9 mouse cellular contexts compared by ENCODE assay signal in the genomic region with DNA sequence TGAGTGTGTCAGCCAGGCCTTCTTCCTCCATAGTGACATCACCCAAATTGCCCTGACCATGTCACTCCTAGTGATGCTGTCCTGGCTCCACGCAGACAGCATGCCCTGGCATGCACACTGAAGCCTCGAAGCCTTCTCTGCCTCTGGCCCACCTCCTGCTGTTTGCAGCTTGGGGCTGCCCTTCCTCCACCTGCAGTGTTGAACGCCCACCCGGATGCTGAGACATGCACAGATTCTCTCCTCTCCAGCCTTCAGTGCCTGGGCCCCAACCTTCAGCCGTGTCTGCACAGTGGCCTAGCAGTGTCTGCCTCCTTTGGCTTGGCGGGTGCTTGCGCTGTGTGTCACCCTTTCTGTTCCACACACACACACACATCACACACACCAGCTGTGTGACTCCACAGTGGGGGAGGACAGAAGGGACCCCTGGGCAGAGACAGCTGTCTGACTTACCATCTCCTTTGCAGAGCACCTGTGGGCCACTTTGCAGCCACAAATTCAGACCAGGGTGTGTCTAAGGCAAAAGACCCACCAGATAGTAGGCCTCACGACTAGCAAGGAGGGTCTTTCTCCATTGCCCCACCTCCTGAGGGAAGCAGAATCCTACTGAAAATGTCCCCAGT. TPM values are rescaled to one million over a fixed set of nuclear protein-coding genes. Genes with fewer than 3 reads are reported as not detected.
DNase-seq lines count a peak whose midpoint lies in the region; ATAC-seq lines count a peak whose summit lies in the region.
"Had no signal": no experiment of that assay in that cellular context is flagged by ENCODE, and none has a peak within 500 bp of the region (broad histone marks: within the 10 kb centered on the region; RNA-seq: fewer than 3 reads in every experiment).

No protein-coding gene starts in this region.

- no peak overlapping the region for H3K4me2 ChIP-seq in kidney, embryonic 14.5 days (replicated peaks; ENCODE audit: low read depth, low read length)
- H3K4me2 ChIP-seq in hindbrain, embryonic 11.5 days (replicated peaks; ENCODE audit: low read depth, low read length): no peak overlapping the region
- no peak overlapping the region for H3K4me2 ChIP-seq in neural tube, embryonic 14.5 days (ENCODE audit: low read depth, low read length)
- H3K4me2 ChIP-seq: neural tube, embryonic 12.5 days had no signal

- H3K27me3 ChIP-seq in kidney, embryonic 14.5 days (ENCODE audit: control insufficient read depth, insufficient read depth, low read length): no peaks in the 10 kb centered on the region
- H3K27me3 ChIP-seq in hindbrain, embryonic 11.5 days (ENCODE audit: control insufficient read depth, insufficient read depth, low read length): peaks cover 2% of the 10 kb centered on the region; the same call in 1 of the 2 replicates
- no peaks in the 10 kb centered on the region for H3K27me3 ChIP-seq in neural tube, embryonic 14.5 days (ENCODE audit: control insufficient read depth, insufficient read depth, low read length)
- H3K27me3 ChIP-seq: neural tube, embryonic 12.5 days had no signal

- no peak overlapping the region for H3K4me3 ChIP-seq in kidney, embryonic 14.5 days (ENCODE audit: low read length)
- H3K4me3 ChIP-seq in hindbrain, embryonic 11.5 days (ENCODE audit: low read depth, low read length): no peak overlapping the region
- no peak overlapping the region for H3K4me3 ChIP-seq in neural tube, embryonic 14.5 days (ENCODE audit: low read depth, low read length)
- H3K4me3 ChIP-seq: neural tube, embryonic 12.5 days had no signal

- H3K9ac ChIP-seq in kidney, embryonic 14.5 days (ENCODE audit: low read depth, low read length): no peak overlapping the region
- H3K9ac ChIP-seq in hindbrain, embryonic 11.5 days (ENCODE audit: low read depth, low read length): 0 out of 2 replicates have a peak overlapping the region, but pooled peaks have one; percentile 7
- no peak overlapping the region; the same call in 1 of the 2 replicates for H3K9ac ChIP-seq in neural tube, embryonic 14.5 days (replicated peaks; ENCODE audit: low read depth, low read length)
- H3K9ac ChIP-seq: neural tube, embryonic 12.5 days had no signal

- 72% methylated on average over 8 of the region's 8 CpGs for WGBS in kidney, embryonic 14.5 days
- WGBS in hindbrain, embryonic 11.5 days: 72% methylated on average over 8 of the region's 8 CpGs
- WGBS in neural tube, embryonic 14.5 days: 66% methylated on average over 8 of the region's 8 CpGs

- H3K4me1 ChIP-seq in kidney, embryonic 14.5 days (ENCODE audit: control insufficient read depth, insufficient read depth, low read length): peaks cover 46% of the 10 kb centered on the region
- H3K4me1 ChIP-seq in hindbrain, embryonic 11.5 days (replicated peaks; ENCODE audit: control insufficient read depth, insufficient read depth, low read length): peaks cover 34% of the 10 kb centered on the region
- H3K4me1 ChIP-seq in neural tube, embryonic 14.5 days (ENCODE audit: control insufficient read depth, insufficient read depth, low read length): peaks cover 37% of the 10 kb centered on the region

- peaks cover 12% of the 10 kb centered on the region for H3K36me3 ChIP-seq in kidney, embryonic 14.5 days (ENCODE audit: control insufficient read depth, insufficient read depth, low read length)
- H3K36me3 ChIP-seq in hindbrain, embryonic 11.5 days (ENCODE audit: control insufficient read depth, insufficient read depth, low read length): no peaks in the 10 kb centered on the region
- H3K36me3 ChIP-seq in neural tube, embryonic 14.5 days (ENCODE audit: control insufficient read depth, insufficient read depth, low read length): no peaks in the 10 kb centered on the region

- no peak overlapping the region for H3K27ac ChIP-seq in kidney, embryonic 14.5 days (ENCODE audit: low read depth, low read length)
- peak overlapping the region; percentile 99 for H3K27ac ChIP-seq in hindbrain, embryonic 11.5 days (ENCODE audit: low read depth, low read length)
- H3K27ac ChIP-seq in neural tube, embryonic 14.5 days (ENCODE audit: low read depth, low read length): peak overlapping the region; percentile 39; the same call in 1 of the 2 replicates
- H3K27ac ChIP-seq: neural tube, embryonic 12.5 days had no signal

- H3K9me3 ChIP-seq in kidney, embryonic 14.5 days (ENCODE audit: control insufficient read depth, low read length): no peaks in the 10 kb centered on the region
- H3K9me3 ChIP-seq in hindbrain, embryonic 11.5 days (ENCODE audit: control insufficient read depth, low read length): no peaks in the 10 kb centered on the region
- H3K9me3 ChIP-seq in neural tube, embryonic 14.5 days (ENCODE audit: control insufficient read depth, low read length): no peaks in the 10 kb centered on the region
- H3K9me3 ChIP-seq: neural tube, embryonic 12.5 days had no signal

- ATAC-seq in kidney, embryonic 14.5 days (ENCODE audit: low FRiP score, low TSS enrichment): no peak
- ATAC-seq in hindbrain, embryonic 11.5 days (ENCODE audit: low FRiP score): no peak
- ATAC-seq in neural tube, embryonic 14.5 days (ENCODE audit: low read depth): no peak

- peak; percentile 46 for DNase-seq in kidney, postnatal 10 days
- peak; percentile 48 for DNase-seq in R1 (ENCODE audit: low read depth, low spot score)
- DNase-seq in hindbrain, embryonic 11.5 days (ENCODE audit: low spot score): no peak
- DNase-seq in gastrocnemius, postnatal 4 days (ENCODE audit: low spot score in 2 of 2): no peak
- DNase-seq in layer of hippocampus, adult 9-11 months: no peak
- DNase-seq in spleen, postnatal 14 days (ENCODE audit: low spot score in 2 of 2): no peak

RNA-seq across cellular contexts. Expression of gene Dnajb12, which starts 22.7 kb away (rescaled TPM):
- 24.6 and 36.0 TPM in 2 replicates for polyA plus RNA-seq in kidney, embryonic 14.5 days (2014; fragmentation: Nextera tagmentation; extraction: Ambion mirVana)
- polyA plus RNA-seq in hindbrain, embryonic 11.5 days (2014; fragmentation: Nextera tagmentation; extraction: Ambion mirVana): 22.0 and 22.6 TPM in 2 replicates
- 22.5 and 23.0 TPM in 2 replicates for polyA plus RNA-seq in neural tube, embryonic 14.5 days (2014; fragmentation: Nextera tagmentation; extraction: Ambion mirVana)
- 10 to 100 TPM; 45.0 to 51.3 TPM for total RNA-seq in gastrocnemius, postnatal 4 days (2021)

RNA-seq across cellular contexts. Expression of gene Ddit4, which starts 49.5 kb away (rescaled TPM):
- 1.8 and 2.9 TPM in 2 replicates for polyA plus RNA-seq in kidney, embryonic 14.5 days (2014; fragmentation: Nextera tagmentation; extraction: Ambion mirVana)
- polyA plus RNA-seq in hindbrain, embryonic 11.5 days (2014; fragmentation: Nextera tagmentation; extraction: Ambion mirVana): 4.6 and 5.5 TPM in 2 replicates
- 4.2 and 6.5 TPM in 2 replicates for polyA plus RNA-seq in neural tube, embryonic 14.5 days (2014; fragmentation: Nextera tagmentation; extraction: Ambion mirVana)
- total RNA-seq in gastrocnemius, postnatal 4 days (2021): 10 to 100 TPM; 18.6 to 18.7 TPM

Comparison
In these comparisons a context has a peak if more than half of its experiments do, and no peak if none do; other contexts are left out.
1. DNase-seq: peak in kidney, postnatal 10 days (single experiment) and R1 (single experiment); none in hindbrain, embryonic 11.5 days (single experiment), gastrocnemius, postnatal 4 days (0 of 2), layer of hippocampus, adult 9-11 months (single experiment) and spleen, postnatal 14 days (0 of 2).